Mouse (Mus musculus): ENCODE results near the gene Zdhhc23.

Gene Zdhhc23

GRCm38 (mm10) chr16:43979328-43980109 lies at the start of gene Zdhhc23:
Zdhhc23 (minus strand) TSS chr16:43979791.
- peak; percentile 23 to 53 for DNase-seq

DNA sequence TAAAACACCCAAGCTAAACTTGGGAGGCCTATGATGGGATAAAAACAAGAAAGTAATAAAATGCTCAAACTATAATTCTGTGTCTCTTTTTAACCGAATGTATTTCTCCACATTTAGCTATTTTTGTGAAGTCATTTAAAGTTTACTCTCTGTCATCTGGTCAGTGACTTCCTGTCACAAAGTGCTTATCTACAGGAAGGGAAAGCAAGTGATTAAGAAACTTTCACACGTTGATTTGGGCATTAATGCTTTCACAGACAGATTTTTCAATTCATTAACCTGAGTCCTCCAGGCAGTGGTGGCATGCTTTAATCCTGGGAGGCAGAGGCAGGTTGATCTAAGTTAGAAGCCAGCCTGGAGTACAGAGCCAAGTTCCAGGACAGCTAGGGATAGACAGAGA lies 49.7 kb upstream of the Zdhhc23 start:
- no peak for DNase-seq

DNA sequence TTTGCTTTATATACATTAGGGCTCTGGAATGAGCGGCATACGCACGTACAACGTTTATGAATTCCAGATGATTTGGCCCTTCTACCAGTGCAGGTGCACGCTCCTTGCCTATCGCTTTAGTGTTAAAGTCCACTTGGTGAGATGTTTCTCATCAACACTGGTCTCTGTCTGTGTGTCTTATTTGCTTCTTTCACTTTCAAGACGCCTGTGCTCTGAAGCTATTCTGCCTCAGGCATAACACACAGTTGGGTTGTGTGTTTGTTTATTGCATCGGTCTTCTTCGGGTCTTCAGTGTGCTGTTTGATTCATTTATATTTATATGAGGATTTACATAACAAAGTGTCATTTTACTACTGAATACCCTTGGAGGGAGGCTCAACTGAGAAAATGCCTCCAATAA lies 47.2 kb upstream of the Zdhhc23 start:
- DNase-seq: no peak

DNA sequence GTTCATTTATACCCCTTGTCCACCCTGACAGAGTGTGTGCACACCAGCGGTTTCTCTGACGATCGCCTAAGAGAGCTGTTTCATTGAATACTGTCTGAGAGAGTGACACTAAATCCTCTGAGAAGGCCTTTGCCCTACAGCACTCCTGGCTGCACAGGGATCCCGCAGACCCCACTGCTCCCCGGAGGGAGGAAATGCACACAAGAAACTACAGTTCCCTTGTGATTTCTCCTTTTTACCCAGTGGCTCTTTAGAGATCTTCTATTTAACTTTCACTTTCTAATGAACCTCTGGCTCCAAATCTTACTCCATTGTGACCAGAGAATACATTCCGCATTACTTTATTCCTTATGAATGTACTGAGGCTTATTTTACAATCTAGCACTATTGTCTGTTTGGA lies 46.6 kb upstream of the Zdhhc23 start:
- no peak for DNase-seq

DNA sequence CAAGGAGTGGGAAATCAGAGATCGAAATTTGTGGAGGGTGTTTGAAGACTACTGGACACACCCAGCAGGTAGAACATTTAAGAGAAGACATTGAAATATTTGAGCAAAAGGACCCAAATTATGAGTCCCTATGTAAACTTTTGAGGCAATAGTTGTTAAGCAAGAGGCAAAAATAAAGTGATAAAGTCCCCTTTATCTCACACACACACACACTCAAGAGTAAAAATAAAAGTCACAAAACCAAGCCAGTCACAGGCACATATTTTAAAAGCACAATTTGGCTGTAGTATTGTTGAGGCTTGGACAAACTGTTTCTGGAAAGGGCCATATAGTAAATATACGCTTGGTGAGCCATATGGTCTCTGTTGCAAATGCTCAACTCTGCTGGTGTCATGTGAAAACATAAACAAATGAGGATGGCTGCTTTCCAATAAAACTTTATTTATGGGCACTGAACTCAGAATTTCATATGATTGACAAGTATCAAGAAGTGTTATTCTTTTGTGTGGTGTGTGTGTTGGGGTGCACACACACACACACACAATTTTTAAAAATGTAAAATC lies 39.5 kb upstream of the Zdhhc23 start:
- no peak for DNase-seq

- no peak for DNase-seq
These were observed 38.8 kb upstream of the Zdhhc23 start for GRCm38 (mm10) chr16:44018372-44018771.

- DNase-seq: no peak
These were observed 38.1 kb upstream of the Zdhhc23 start for GRCm38 (mm10) chr16:44017707-44018106.

GRCm38 (mm10) chr16:44016164-44016563 lies 36.6 kb upstream of the Zdhhc23 start:
- DNase-seq: no peak

DNA sequence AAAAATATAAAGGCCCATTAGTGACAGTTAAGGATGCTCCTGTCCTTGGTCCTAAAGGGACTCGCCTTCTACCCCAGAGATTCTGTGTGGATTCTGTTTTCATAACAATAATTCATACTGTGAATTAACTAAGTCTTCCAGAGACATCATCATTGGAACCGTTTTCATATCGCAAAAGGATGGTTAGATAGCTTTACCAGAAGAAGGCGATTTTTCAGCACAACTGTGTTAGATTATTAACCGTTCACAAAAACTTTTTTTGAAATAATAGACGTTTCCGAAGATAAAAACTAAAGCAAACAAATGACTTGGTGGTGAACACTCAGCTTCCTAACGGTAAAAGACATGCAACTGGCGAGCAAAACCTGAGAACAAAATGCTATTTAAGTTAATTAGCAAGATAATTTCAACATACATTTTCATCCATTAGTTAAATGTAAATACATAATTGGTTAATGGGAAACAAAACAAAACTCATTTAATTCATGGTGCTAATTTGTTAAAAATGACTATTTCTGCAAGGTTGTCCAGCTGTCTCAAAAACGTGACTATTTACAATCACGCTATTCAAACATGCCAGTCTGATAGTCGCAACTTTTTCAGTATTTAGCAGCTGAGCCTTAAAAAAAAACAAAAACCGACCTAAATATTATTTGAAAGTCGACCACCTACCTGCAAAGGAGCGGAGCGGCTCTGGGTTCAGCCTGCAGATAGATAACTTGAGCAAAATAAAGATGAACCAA lies 36.0 kb upstream of the Zdhhc23 start:
- no peak for DNase-seq

GRCm38 (mm10) chr16:44011010-44011409 lies 31.4 kb upstream of the Zdhhc23 start:
- no peak for DNase-seq

GRCm38 (mm10) chr16:44002086-44002485 lies 22.5 kb upstream of the Zdhhc23 start:
- DNase-seq: no peak

DNA sequence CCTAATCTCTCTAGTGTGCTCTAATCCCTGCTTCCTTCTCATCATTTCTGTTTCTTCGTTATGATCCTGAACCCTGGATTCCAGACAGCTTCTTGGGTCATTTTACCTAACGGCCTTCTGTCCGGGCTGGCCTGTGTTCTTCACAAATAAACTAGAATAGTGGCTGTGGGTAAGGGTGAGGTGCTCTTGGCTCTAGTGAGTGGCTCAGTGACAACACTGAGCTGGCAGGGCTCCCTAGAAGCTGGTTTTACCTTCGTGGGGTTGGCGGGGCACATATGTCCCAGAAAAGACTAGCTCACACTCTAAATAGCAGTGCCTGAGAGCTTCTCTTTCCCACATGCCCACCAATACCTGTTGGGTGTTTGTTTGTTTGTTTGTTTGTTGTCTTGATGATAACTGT lies 19.9 kb upstream of the Zdhhc23 start:
- peak; percentile 26 to 28 for DNase-seq

GRCm38 (mm10) chr16:43999111-43999510 lies 19.5 kb upstream of the Zdhhc23 start:
- no peak for DNase-seq

DNA sequence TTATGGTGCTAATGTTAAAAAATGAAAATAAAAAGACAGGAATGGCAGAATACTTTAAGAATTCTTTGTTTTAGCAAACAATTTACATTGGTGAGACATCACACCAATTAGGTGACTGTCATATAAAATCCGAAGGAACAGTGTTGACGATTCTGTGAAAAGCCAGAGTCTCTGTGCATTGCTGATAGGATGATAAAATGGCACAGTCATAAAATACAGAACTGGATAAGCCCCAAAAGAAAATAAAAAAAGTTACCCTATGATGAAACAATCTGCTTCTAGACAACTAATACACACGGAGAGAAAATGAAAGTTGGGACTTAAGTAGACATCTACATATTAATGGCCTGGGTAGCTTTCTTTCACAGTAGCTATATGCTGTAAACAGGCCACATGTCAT lies 15.0 kb upstream of the Zdhhc23 start:
- no peak for DNase-seq

DNA sequence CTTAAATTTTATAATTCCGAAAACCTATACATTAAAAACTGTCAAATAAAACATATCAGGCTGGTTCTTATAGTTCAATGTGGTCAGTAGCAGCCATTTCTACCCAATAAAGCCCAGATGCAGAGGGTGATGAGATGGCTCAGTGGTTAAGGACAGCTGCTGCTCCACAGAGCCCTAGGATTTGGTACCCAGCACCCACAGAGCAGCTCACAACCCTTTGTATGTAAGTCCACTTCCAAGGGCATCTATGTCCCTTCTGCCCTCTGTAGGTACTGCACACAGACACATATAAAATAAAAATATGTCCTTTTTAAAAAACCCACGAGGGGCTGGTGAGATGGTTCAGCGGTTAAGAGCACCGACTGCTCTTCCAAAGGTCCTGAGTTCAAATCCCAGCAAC lies 6.7 kb upstream of the Zdhhc23 start:
- no peak for DNase-seq

- DNase-seq: no peak
These were observed 569 bp upstream of the Zdhhc23 start for GRCm38 (mm10) chr16:43980110-43980609.

DNA sequence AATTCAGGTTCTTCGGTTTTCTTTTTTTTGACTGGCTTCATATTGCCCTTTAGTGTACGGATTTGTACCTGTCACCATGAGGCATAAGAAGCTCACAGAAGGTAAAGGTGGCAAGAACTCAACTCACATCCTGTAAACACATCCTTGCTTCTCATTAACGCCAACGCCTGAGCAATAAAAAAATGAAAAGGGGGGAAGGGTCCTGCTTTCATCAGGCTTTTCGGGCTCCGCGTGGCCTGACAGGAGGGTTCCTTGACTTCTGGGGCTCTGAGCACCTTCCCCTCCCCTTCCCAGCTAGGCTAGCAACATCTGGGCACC lies 622 bp downstream of the Zdhhc23 start:
- no peak for DNase-seq

GRCm38 (mm10) chr16:43973606-43974220 lies 5.9 kb downstream of the Zdhhc23 start:
- DNase-seq: no peak

DNA sequence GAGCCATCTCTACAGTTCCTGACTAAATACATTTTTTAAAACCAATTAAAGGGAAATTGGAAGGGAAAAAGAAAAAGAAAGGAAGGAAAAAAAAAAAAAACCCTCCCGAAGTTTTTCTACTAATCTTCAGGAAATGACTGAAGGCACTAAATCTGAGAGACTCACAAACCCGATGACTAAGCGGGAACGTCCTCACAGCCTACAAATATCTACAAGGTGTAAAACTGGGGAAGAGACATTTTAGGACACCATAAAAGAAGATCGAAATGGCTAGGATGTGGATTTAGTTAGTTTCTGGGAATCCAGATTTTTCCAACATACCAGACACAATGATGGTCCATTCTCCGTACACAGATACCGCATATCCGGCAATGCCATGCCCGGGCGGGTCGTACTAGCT lies 6.4 kb downstream of the Zdhhc23 start:
- no peak for DNase-seq

- no peak for DNase-seq
These were observed 7.2 kb downstream of the Zdhhc23 start for GRCm38 (mm10) chr16:43972391-43972790.

DNA sequence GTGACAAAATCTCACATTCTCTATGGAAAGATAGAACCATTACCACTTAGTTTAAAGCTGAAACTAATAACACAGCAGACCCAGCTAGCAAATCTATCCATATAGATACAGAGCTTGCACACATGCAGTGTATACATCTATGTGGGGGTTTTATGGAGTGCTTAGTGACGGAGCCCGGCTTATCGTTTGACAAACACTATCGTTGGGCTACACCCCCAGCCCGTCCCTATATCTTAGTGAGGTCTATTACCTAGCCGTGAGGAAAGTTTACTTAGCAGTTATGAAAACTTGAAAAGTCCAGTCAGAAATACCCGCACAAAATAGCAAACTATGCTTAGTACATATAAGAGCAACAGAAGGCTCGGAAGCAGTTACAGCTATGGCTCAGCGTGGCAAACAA lies 7.8 kb downstream of the Zdhhc23 start:
- DNase-seq: no peak

GRCm38 (mm10) chr16:43971189-43971588 lies 8.4 kb downstream of the Zdhhc23 start:
- DNase-seq: no peak

GRCm38 (mm10) chr16:43970426-43970825 lies 9.2 kb downstream of the Zdhhc23 start:
- no peak for DNase-seq

All from cerebellum, adult 18-20 months (tissue).